Mouse (Mus musculus): ENCODE data around the gene Nop9.

DNA sequence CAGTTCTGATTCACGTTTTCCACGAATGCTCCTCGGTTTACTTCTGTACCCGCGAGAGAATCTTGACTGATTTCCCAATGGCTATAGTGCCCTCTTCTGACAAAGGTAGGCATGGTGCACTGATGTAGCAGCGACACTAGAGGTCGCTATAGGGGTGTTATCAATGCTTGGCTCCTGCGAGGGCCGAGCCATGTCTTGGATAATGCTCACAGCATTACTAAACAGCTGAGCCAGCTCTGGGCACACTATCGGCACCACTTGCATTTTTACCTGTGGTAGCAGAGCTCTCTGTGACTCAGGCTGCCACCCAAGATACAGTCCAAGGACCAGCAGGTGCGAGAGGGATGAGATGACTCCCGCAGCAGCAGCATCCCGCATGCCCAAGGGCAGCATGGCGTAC, 35.8 kb downstream of the Nop9 start:
- peak; percentile 100 for TF ChIP-seq CTCF (IDR thresholded peaks at IDR 0.05)
- no peak for TF ChIP-seq EP300 (IDR thresholded peaks at IDR 0.05)

Measured in lung, postnatal 0 days (tissue).